ENCODE assay signal across 13 mouse cellular contexts in genomic region chr3:100736539-100736938, GRCm38 (mm10).
"Had no signal": no experiment of that assay in that cellular context is flagged by ENCODE, and none has a peak within 500 bp of the region (broad histone marks: within the 10 kb centered on the region; RNA-seq: fewer than 3 reads in every experiment).

No protein-coding gene starts in this region.

- DNase-seq: kidney, adult 18-20 months; kidney, adult 9 months; kidney, postnatal 14 days; kidney, postnatal 4 days; left cerebral cortex, postnatal 4 days; liver, postnatal 0 days; lung, embryonic 14.5 days; right cerebral cortex, adult 18-20 months; right cerebral cortex, postnatal 14 days; right cerebral cortex, postnatal 4 days; thymus, adult 2 months; thymus, postnatal 14 days; thymus, postnatal 4 days had no signal
